Mouse (Mus musculus): ENCODE measurements around the gene Hbs1l. TPM values are rescaled to one million over a fixed set of nuclear protein-coding genes. Genes with fewer than 3 reads are reported as not detected.
"Not testable (repeated sequence)": the region's sequence is repeated elsewhere in the genome, so short reads cannot be mapped to it uniquely, and the experiment has no call there.

The Hbs1l gene
- polyA plus RNA-seq, 1 experiment: 27.3 TPM

- Histone ChIP-seq H3K4me1 (ENCODE audit: control insufficient read depth, insufficient read depth, insufficient read length, low read length) (no peaks in the 10 kb centered on the region), H3K4me3 (ENCODE audit: insufficient read depth, low read depth, low read length) (no peak overlapping the region), H3K27ac (replicated peaks; ENCODE audit: low read depth, low read length) (no peak overlapping the region)
Observed at GRCm38 (mm10) chr10:21395426-21396139, 99.8 kb downstream of the Hbs1l start.

- H3K27ac ChIP-seq (replicated peaks; ENCODE audit: low read depth, low read length); H3K4me1 ChIP-seq (ENCODE audit: control insufficient read depth, insufficient read depth, insufficient read length, low read length): not testable (repeated sequence)
Observed at GRCm38 (mm10) chr10:21398873-21399425, 103.2 kb downstream of the Hbs1l start.

GRCm38 (mm10) chr10:21399622-21400021, 103.8 kb downstream of the Hbs1l start:
- no peak overlapping the region for H3K27ac ChIP-seq (replicated peaks; ENCODE audit: low read depth, low read length)
- no peak overlapping the region for H3K4me3 ChIP-seq (ENCODE audit: insufficient read depth, low read depth, low read length)
- no peaks in the 10 kb centered on the region for H3K4me1 ChIP-seq (ENCODE audit: control insufficient read depth, insufficient read depth, insufficient read length, low read length)

More at GRCm38 (mm10) chr10:21398873-21399425, 103.2 kb downstream of the Hbs1l start:
- not testable (repeated sequence) for H3K4me3 ChIP-seq (ENCODE audit: insufficient read depth, low read depth, low read length)

- Histone ChIP-seq H3K4me3 (ENCODE audit: insufficient read depth, low read depth, low read length) (no peak overlapping the region), H3K27ac (replicated peaks; ENCODE audit: low read depth, low read length) (no peak overlapping the region), H3K4me1 (ENCODE audit: control insufficient read depth, insufficient read depth, insufficient read length, low read length) (no peaks in the 10 kb centered on the region)
Observed at GRCm38 (mm10) chr10:21400031-21400430, 104.3 kb downstream of the Hbs1l start.

GRCm38 (mm10) chr10:21400453-21400852, 104.7 kb downstream of the Hbs1l start:
- Histone ChIP-seq H3K4me3 (ENCODE audit: insufficient read depth, low read depth, low read length) (no peak overlapping the region), H3K27ac (replicated peaks; ENCODE audit: low read depth, low read length) (no peak overlapping the region), H3K4me1 (ENCODE audit: control insufficient read depth, insufficient read depth, insufficient read length, low read length) (no peaks in the 10 kb centered on the region)

- H3K27ac ChIP-seq (replicated peaks; ENCODE audit: low read depth, low read length): no peak overlapping the region
- H3K4me3 ChIP-seq (ENCODE audit: insufficient read depth, low read depth, low read length): no peak overlapping the region
- no peaks in the 10 kb centered on the region for H3K4me1 ChIP-seq (ENCODE audit: control insufficient read depth, insufficient read depth, insufficient read length, low read length)
Observed at GRCm38 (mm10) chr10:21401259-21401658, 105.5 kb downstream of the Hbs1l start.

GRCm38 (mm10) chr10:21404822-21405221, 109.0 kb downstream of the Hbs1l start:
- H3K4me1 ChIP-seq (ENCODE audit: control insufficient read depth, insufficient read depth, insufficient read length, low read length): no peaks in the 10 kb centered on the region
- H3K4me3 ChIP-seq (ENCODE audit: insufficient read depth, low read depth, low read length): no peak overlapping the region
- H3K27ac ChIP-seq (replicated peaks; ENCODE audit: low read depth, low read length): no peak overlapping the region

- no peak overlapping the region for H3K4me3 ChIP-seq (ENCODE audit: insufficient read depth, low read depth, low read length)
- no peaks in the 10 kb centered on the region for H3K4me1 ChIP-seq (ENCODE audit: control insufficient read depth, insufficient read depth, insufficient read length, low read length)
- no peak overlapping the region for H3K27ac ChIP-seq (replicated peaks; ENCODE audit: low read depth, low read length)
Observed at GRCm38 (mm10) chr10:21405707-21406534, 110.1 kb downstream of the Hbs1l start.

- no peaks in the 10 kb centered on the region for H3K4me1 ChIP-seq (ENCODE audit: control insufficient read depth, insufficient read depth, insufficient read length, low read length)
- H3K4me3 ChIP-seq (ENCODE audit: insufficient read depth, low read depth, low read length): no peak overlapping the region
- H3K27ac ChIP-seq (replicated peaks; ENCODE audit: low read depth, low read length): no peak overlapping the region
Observed at GRCm38 (mm10) chr10:21410711-21411110, 114.9 kb downstream of the Hbs1l start.

GRCm38 (mm10) chr10:21411621-21412205, 115.9 kb downstream of the Hbs1l start:
- Histone ChIP-seq H3K4me1 (ENCODE audit: control insufficient read depth, insufficient read depth, insufficient read length, low read length) (no peaks in the 10 kb centered on the region), H3K4me3 (ENCODE audit: insufficient read depth, low read depth, low read length) (no peak overlapping the region), H3K27ac (replicated peaks; ENCODE audit: low read depth, low read length) (no peak overlapping the region)

- H3K27ac ChIP-seq (replicated peaks; ENCODE audit: low read depth, low read length): no peak overlapping the region
- H3K4me1 ChIP-seq (ENCODE audit: control insufficient read depth, insufficient read depth, insufficient read length, low read length): no peaks in the 10 kb centered on the region
- no peak overlapping the region for H3K4me3 ChIP-seq (ENCODE audit: insufficient read depth, low read depth, low read length)
Observed at GRCm38 (mm10) chr10:21415031-21415430, 119.3 kb downstream of the Hbs1l start.

GRCm38 (mm10) chr10:21416184-21416583, 120.4 kb downstream of the Hbs1l start:
- Histone ChIP-seq H3K4me3 (ENCODE audit: insufficient read depth, low read depth, low read length) (no peak overlapping the region), H3K27ac (replicated peaks; ENCODE audit: low read depth, low read length) (no peak overlapping the region), H3K4me1 (ENCODE audit: control insufficient read depth, insufficient read depth, insufficient read length, low read length) (no peaks in the 10 kb centered on the region)

All from brown adipose tissue, adult 24 weeks (tissue).